Mouse (Mus musculus): Measurements from ENCODE around the gene Vamp2. TPM values are rescaled to one million over a fixed set of nuclear protein-coding genes. Genes with fewer than 3 reads are reported as not detected.

The Vamp2 gene
- polyA plus RNA-seq, 1 experiment from 2014 or later: 12.5 TPM

DNA sequence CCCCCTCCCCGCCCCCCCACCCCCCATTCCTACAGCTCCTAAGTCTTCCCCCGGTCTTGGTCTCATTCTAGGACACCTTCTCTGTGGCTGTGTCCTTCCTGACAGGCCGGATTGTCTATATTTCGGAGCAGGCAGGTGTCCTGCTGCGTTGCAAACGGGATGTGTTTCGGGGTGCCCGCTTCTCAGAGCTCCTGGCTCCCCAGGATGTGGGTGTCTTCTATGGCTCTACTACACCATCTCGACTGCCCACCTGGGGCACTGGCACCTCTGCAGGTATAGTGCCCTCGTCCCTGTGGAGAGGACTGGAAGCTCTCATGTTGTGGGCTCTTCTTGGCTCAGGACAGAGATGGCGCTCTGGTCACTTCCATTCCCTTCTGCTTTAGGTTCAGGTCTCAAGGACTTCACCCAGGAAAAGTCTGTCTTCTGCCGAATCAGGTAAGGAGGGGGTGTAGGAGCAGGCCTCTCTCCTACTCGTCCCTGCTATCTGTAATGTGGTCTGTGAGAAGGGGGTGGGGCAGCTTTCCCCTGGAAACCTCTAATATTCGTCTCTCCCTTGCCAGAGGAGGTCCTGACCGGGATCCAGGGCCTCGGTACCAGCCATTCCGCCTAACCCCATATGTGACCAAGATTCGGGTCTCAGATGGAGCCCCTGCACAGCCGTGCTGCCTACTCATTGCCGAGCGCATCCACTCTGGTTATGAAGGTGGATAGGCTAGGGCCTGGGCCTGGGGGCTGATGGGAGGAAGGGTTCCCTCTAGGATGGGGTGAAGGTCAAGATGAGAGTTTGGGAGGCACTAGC is 13.5 kb downstream of the Vamp2 start:
- ATAC-seq (ENCODE audit: low read depth): no peak
- H3K36me3 ChIP-seq: peaks cover 62% of the 10 kb centered on the region
- no peak for DNase-seq
- no peaks in the 10 kb centered on the region for H3K27me3 ChIP-seq
- no peak overlapping the region for H3K27ac ChIP-seq
- no peak overlapping the region for H3K4me2 ChIP-seq
- H3K9me3 ChIP-seq (replicated peaks): no peaks in the 10 kb centered on the region
- H3K9ac ChIP-seq: no peak overlapping the region
- 78% methylated on average over 21 of the region's 21 CpGs for WGBS (ENCODE audit: insufficient replicate concordance)
- H3K4me1 ChIP-seq (replicated peaks): peaks cover 40% of the 10 kb centered on the region
- no peak overlapping the region for H3K4me3 ChIP-seq (replicated peaks)

DNA sequence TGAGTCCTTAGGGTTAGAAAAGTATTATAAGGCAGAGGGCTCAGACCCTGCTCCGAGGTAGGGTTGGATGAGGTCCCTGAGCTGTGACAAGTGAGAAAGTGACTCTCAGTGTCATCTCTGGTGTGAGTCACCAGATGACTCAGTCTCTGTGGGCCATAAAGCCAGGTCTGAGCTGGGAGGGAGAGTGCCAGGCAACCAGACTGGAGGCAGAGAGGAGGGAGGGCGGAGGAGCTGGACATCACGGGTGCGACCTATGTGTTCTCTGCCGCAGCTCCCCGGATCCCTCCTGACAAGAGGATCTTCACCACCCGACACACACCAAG is 14.1 kb downstream of the Vamp2 start:
- ATAC-seq (ENCODE audit: low read depth) (no peak), DNase-seq (no peak)
- Histone ChIP-seq H3K4me1 (replicated peaks) (peaks cover 34% of the 10 kb centered on the region), H3K9ac (no peak overlapping the region), H3K4me2 (no peak overlapping the region), H3K27ac (no peak overlapping the region), H3K36me3 (peaks cover 68% of the 10 kb centered on the region), H3K9me3 (replicated peaks) (no peaks in the 10 kb centered on the region), H3K4me3 (replicated peaks) (no peak overlapping the region), H3K27me3 (no peaks in the 10 kb centered on the region)
- WGBS (ENCODE audit: insufficient replicate concordance): 80% methylated on average over 7 of the region's 7 CpGs

- WGBS (ENCODE audit: insufficient replicate concordance): 89% methylated on average over 14 of the region's 14 CpGs
- Histone ChIP-seq H3K36me3 (peaks cover 75% of the 10 kb centered on the region), H3K4me3 (replicated peaks) (no peak overlapping the region), H3K27me3 (no peaks in the 10 kb centered on the region), H3K9ac (no peak overlapping the region), H3K4me1 (replicated peaks) (peaks cover 27% of the 10 kb centered on the region), H3K4me2 (no peak overlapping the region), H3K9me3 (replicated peaks) (no peaks in the 10 kb centered on the region), H3K27ac (no peak overlapping the region)
- DNase-seq (no peak), ATAC-seq (ENCODE audit: low read depth) (no peak)
Measured at GRCm38 (mm10) chr11:69103121-69103520, 14.8 kb downstream of the Vamp2 start.

GRCm38 (mm10) chr11:69103531-69104435 is 15.5 kb downstream of the Vamp2 start:
- no peaks in the 10 kb centered on the region for H3K9me3 ChIP-seq (replicated peaks)
- peaks cover 82% of the 10 kb centered on the region for H3K36me3 ChIP-seq
- no peak overlapping the region for H3K27ac ChIP-seq
- no peaks in the 10 kb centered on the region for H3K27me3 ChIP-seq
- no peak overlapping the region for H3K9ac ChIP-seq
- no peak for ATAC-seq (ENCODE audit: low read depth)
- no peak for DNase-seq
- peaks cover 21% of the 10 kb centered on the region for H3K4me1 ChIP-seq (replicated peaks)
- 83% methylated on average over 15 of the region's 15 CpGs for WGBS (ENCODE audit: insufficient replicate concordance)
- no peak overlapping the region for H3K4me3 ChIP-seq (replicated peaks)
- no peak overlapping the region for H3K4me2 ChIP-seq

- Histone ChIP-seq H3K27ac (no peak overlapping the region), H3K27me3 (no peaks in the 10 kb centered on the region), H3K36me3 (peaks cover 89% of the 10 kb centered on the region), H3K9ac (no peak overlapping the region), H3K4me3 (replicated peaks) (no peak overlapping the region), H3K9me3 (replicated peaks) (no peaks in the 10 kb centered on the region), H3K4me1 (replicated peaks) (peaks cover 21% of the 10 kb centered on the region), H3K4me2 (no peak overlapping the region)
- DNase-seq: no peak
- WGBS (ENCODE audit: insufficient replicate concordance): 78% methylated on average over 14 of the region's 14 CpGs
- ATAC-seq (ENCODE audit: low read depth): no peak
Measured at GRCm38 (mm10) chr11:69104487-69104886, 16.2 kb downstream of the Vamp2 start.

GRCm38 (mm10) chr11:69105227-69105626 is 16.9 kb downstream of the Vamp2 start:
- peaks cover 21% of the 10 kb centered on the region for H3K4me1 ChIP-seq (replicated peaks)
- H3K9ac ChIP-seq: no peak overlapping the region
- no peak for ATAC-seq (ENCODE audit: low read depth)
- DNase-seq: no peak
- no peak overlapping the region for H3K4me3 ChIP-seq (replicated peaks)
- no peaks in the 10 kb centered on the region for H3K27me3 ChIP-seq
- peaks cover 89% of the 10 kb centered on the region for H3K36me3 ChIP-seq
- no peak overlapping the region for H3K27ac ChIP-seq
- H3K4me2 ChIP-seq: no peak overlapping the region
- no peaks in the 10 kb centered on the region for H3K9me3 ChIP-seq (replicated peaks)
- 80% methylated on average over 6 of the region's 6 CpGs for WGBS (ENCODE audit: insufficient replicate concordance)

- peaks cover 86% of the 10 kb centered on the region for H3K36me3 ChIP-seq
- no peaks in the 10 kb centered on the region for H3K27me3 ChIP-seq
- no peak for ATAC-seq (ENCODE audit: low read depth)
- WGBS (ENCODE audit: insufficient replicate concordance): 51% methylated on average over 2 of the region's 2 CpGs
- no peak overlapping the region for H3K9ac ChIP-seq
- H3K4me2 ChIP-seq: no peak overlapping the region
- no peaks in the 10 kb centered on the region for H3K9me3 ChIP-seq (replicated peaks)
- H3K27ac ChIP-seq: no peak overlapping the region
- no peak for DNase-seq
- peaks cover 15% of the 10 kb centered on the region for H3K4me1 ChIP-seq (replicated peaks)
- H3K4me3 ChIP-seq (replicated peaks): no peak overlapping the region
Measured at GRCm38 (mm10) chr11:69105796-69106195, 17.5 kb downstream of the Vamp2 start.

GRCm38 (mm10) chr11:69106299-69106698 is 18.0 kb downstream of the Vamp2 start:
- H3K4me2 ChIP-seq: no peak overlapping the region
- 88% methylated on average over 11 of the region's 11 CpGs for WGBS (ENCODE audit: insufficient replicate concordance)
- peaks cover 17% of the 10 kb centered on the region for H3K4me1 ChIP-seq (replicated peaks)
- no peak overlapping the region for H3K9ac ChIP-seq
- H3K9me3 ChIP-seq (replicated peaks): no peaks in the 10 kb centered on the region
- H3K36me3 ChIP-seq: peaks cover 80% of the 10 kb centered on the region
- ATAC-seq (ENCODE audit: low read depth) (no peak), DNase-seq (no peak)
- no peak overlapping the region for H3K4me3 ChIP-seq (replicated peaks)
- H3K27me3 ChIP-seq: no peaks in the 10 kb centered on the region
- no peak overlapping the region for H3K27ac ChIP-seq

DNA sequence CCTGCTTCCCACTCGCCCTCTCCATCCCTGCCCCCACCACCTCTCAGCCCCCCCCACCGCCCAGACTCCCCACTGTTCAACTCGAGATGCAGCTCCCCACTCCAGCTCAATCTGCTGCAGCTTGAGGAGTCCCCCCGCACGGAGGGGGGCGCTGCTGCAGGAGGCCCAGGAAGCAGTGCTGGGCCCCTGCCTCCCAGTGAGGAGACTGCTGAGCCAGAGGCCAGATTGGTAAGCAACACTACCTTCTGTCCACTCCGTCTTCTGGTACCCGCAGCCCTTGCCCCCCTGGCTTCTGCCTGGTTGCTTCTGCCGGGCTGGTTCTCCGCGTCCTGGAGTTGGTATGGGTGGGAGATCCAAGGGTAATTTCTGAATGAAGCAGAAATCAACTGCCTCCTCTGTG is 18.6 kb downstream of the Vamp2 start:
- Histone ChIP-seq H3K27me3 (0 out of 2 replicates have a peak, but pooled peaks cover under 1% of the 10 kb centered on the region), H3K4me2 (no peak overlapping the region), H3K4me1 (replicated peaks) (peaks cover 22% of the 10 kb centered on the region), H3K9me3 (replicated peaks) (no peaks in the 10 kb centered on the region), H3K4me3 (replicated peaks) (no peak overlapping the region), H3K36me3 (peaks cover 75% of the 10 kb centered on the region), H3K27ac (no peak overlapping the region), H3K9ac (no peak overlapping the region)
- no peak for ATAC-seq (ENCODE audit: low read depth)
- DNase-seq: no peak
- WGBS (ENCODE audit: insufficient replicate concordance): 76% methylated on average over 11 of the region's 11 CpGs

DNA sequence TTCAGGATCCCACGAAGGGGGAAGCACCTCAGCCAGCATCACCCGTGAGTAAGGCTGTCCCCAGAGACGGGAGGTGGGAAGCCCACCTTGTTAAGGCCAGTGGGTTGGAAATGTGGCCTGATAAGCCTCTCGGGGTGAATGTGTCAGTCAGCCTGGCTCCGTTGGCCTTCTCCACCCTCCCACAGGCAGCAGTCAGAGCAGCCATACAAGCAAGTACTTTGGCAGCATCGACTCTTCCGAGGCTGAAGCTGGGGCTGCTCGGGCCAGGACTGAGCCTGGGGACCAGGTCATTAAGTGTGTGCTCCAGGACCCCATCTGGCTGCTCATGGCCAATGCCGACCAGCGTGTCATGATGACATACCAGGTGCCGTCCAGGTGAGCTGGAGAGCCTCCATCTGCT is 19.4 kb downstream of the Vamp2 start:
- 0 out of 2 replicates have a peak, but pooled peaks cover 3% of the 10 kb centered on the region for H3K27me3 ChIP-seq
- DNase-seq: no peak
- peaks cover 27% of the 10 kb centered on the region for H3K4me1 ChIP-seq (replicated peaks)
- H3K9ac ChIP-seq: no peak overlapping the region
- H3K4me3 ChIP-seq (replicated peaks): no peak overlapping the region
- H3K36me3 ChIP-seq: peaks cover 67% of the 10 kb centered on the region
- H3K27ac ChIP-seq: no peak overlapping the region
- H3K9me3 ChIP-seq (replicated peaks): no peaks in the 10 kb centered on the region
- ATAC-seq (ENCODE audit: low read depth): no peak
- no peak overlapping the region for H3K4me2 ChIP-seq
- WGBS (ENCODE audit: insufficient replicate concordance): 80% methylated on average over 11 of the region's 11 CpGs

DNA sequence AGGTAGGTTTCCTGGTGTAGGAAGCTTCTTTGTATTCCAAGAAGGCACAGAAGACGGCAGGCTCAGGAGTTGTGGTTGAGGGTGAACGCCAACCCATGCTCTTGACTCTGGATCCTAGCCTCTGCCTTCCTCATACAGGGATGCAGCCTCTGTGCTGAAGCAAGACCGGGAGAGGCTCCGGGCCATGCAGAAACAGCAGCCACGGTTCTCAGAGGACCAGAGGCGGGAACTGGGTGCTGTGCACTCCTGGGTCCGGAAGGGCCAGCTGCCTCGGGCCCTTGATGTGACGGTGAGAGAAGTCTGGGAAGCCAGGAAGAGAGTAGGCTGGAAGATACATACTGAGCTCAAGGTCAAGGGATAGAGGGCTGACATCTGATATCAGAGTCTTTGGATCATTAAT is 19.9 kb downstream of the Vamp2 start:
- DNase-seq: no peak
- H3K36me3 ChIP-seq: peaks cover 61% of the 10 kb centered on the region
- WGBS (ENCODE audit: insufficient replicate concordance): 85% methylated on average over 9 of the region's 9 CpGs
- no peak overlapping the region for H3K4me3 ChIP-seq (replicated peaks)
- peaks cover 27% of the 10 kb centered on the region for H3K4me1 ChIP-seq (replicated peaks)
- no peak overlapping the region for H3K27ac ChIP-seq
- no peak overlapping the region for H3K4me2 ChIP-seq
- ATAC-seq (ENCODE audit: low read depth): no peak
- no peaks in the 10 kb centered on the region for H3K9me3 ChIP-seq (replicated peaks)
- H3K9ac ChIP-seq: no peak overlapping the region
- 0 out of 2 replicates have a peak, but pooled peaks cover 3% of the 10 kb centered on the region for H3K27me3 ChIP-seq
